Mouse (Mus musculus) brain, embryonic 18.5 days (tissue): ENCODE data around the gene Ddt.
A peak's percentile ranks its signal among the peaks of the same experiment; 100 is the strongest.

ENCODE experiments used
- DNase-seq: peaks from one replicate; pipeline ENCODE4 v3.0.0-alpha.2; 2012; ENCODE audit warnings: low read depth, low spot score

The Ddt gene

GRCm38 (mm10) chr10:75772795-75773664 lies at the start of gene Ddt:
Gene Ddt (minus strand): TSS chr10:75773414.
- DNase-seq: peak; percentile 76

- DNase-seq: no peak
These were observed 49.2 kb upstream of the Ddt start, which contains the start of gene Gstt4 for GRCm38 (mm10) chr10:75822443-75822842. Gene Gstt4 (minus strand): TSS chr10:75822543.

GRCm38 (mm10) chr10:75819882-75820281 lies 46.7 kb upstream of the Ddt start:
- DNase-seq: no peak

- DNase-seq: no peak
These were observed 45.4 kb upstream of the Ddt start for GRCm38 (mm10) chr10:75818641-75819040.

GRCm38 (mm10) chr10:75804217-75804616 lies 31.0 kb upstream of the Ddt start:
- DNase-seq: no peak

GRCm38 (mm10) chr10:75798176-75798696 lies 25.0 kb upstream of the Ddt start, which contains the start of gene Gstt1:
Gene Gstt1 (minus strand): TSS chr10:75798584.
- DNase-seq: no peak

- DNase-seq: no peak
These were observed 24.5 kb upstream of the Ddt start for GRCm38 (mm10) chr10:75797619-75798175.

- DNase-seq: no peak
These were observed 23.7 kb upstream of the Ddt start for GRCm38 (mm10) chr10:75796731-75797516.

- DNase-seq: no peak
These were observed 21.7 kb upstream of the Ddt start for GRCm38 (mm10) chr10:75794880-75795279.

- DNase-seq: no peak
These were observed 17.6 kb upstream of the Ddt start for GRCm38 (mm10) chr10:75790773-75791172.

- DNase-seq: no peak
These were observed 16.6 kb upstream of the Ddt start for GRCm38 (mm10) chr10:75789841-75790240.

- DNase-seq: no peak
These were observed 16.0 kb upstream of the Ddt start for GRCm38 (mm10) chr10:75789081-75789735.

GRCm38 (mm10) chr10:75788277-75788676 lies 15.1 kb upstream of the Ddt start:
- DNase-seq: no peak

- no peak for DNase-seq
These were observed 12.2 kb upstream of the Ddt start for GRCm38 (mm10) chr10:75785442-75785841.

GRCm38 (mm10) chr10:75780769-75781578 lies 7.8 kb upstream of the Ddt start, which contains the start of the genes Gm20441 and Gstt3:
Gene Gm20441 (minus strand): TSS chr10:75780954.
Gene Gstt3 (minus strand): TSS chr10:75781414.
- DNase-seq: no peak

GRCm38 (mm10) chr10:75779206-75780174 lies 6.3 kb upstream of the Ddt start:
- no peak for DNase-seq

GRCm38 (mm10) chr10:75777885-75778284 lies 4.7 kb upstream of the Ddt start:
- DNase-seq: no peak

- DNase-seq: no peak
These were observed 3.3 kb upstream of the Ddt start for GRCm38 (mm10) chr10:75776562-75776961.

GRCm38 (mm10) chr10:75774587-75774986 lies 1.4 kb upstream of the Ddt start:
- DNase-seq: no peak
